Mouse (Mus musculus) MEL (cell line): Measurements from ENCODE around the gene Arrb2. TPM values are rescaled to one million over a fixed set of nuclear protein-coding genes. Genes with fewer than 3 reads are reported as not detected.

Experiments
- DNase-seq: peaks from one replicate; pipeline ENCODE4 v3.0.0; 2011; ENCODE audit warnings: low read depth, low spot score
- H3K27ac ChIP-seq: 2 replicates; pipeline ENCODE4 v1.5.1; 2012; ENCODE audit warnings: low read depth, mild to moderate bottlenecking, control low read depth, low read length, moderate library complexity; ENCODE audit not compliant: control insufficient read depth
- H3K27me3 ChIP-seq, 2 experiments: fragments of 150-350 bp in 1 of 2; sonication (generic) in 1 of 2; 2 replicates each; pipeline ENCODE4 v1.6.1; 2012; ENCODE audit warnings: low read length in 2 of 2, mild to moderate bottlenecking in 2 of 2, improper control_type of control experiment in 1 of 2, moderate library complexity in 1 of 2; ENCODE audit not compliant: insufficient read depth in 2 of 2, control insufficient read depth in 1 of 2
- H3K36me3 ChIP-seq, 2 experiments: 2 replicates each; pipeline ENCODE4 v1.6.1; 2012 to 2014; ENCODE audit warnings: low read length in 2 of 2, improper control_type of control experiment in 1 of 2, inconsistent platforms in 1 of 2, mild to moderate bottlenecking in 1 of 2; ENCODE audit not compliant: insufficient read depth in 2 of 2, control insufficient read depth in 1 of 2
- H3K4me1 ChIP-seq, 2 experiments: fragments of 150-350 bp in 1 of 2; sonication (generic) in 1 of 2; 2 replicates each; pipeline ENCODE4 v1.6.1; 2012; ENCODE audit warnings: low read length in 2 of 2, improper control_type of control experiment in 1 of 2, mild to moderate bottlenecking in 1 of 2; ENCODE audit not compliant: insufficient read depth in 2 of 2, control insufficient read depth in 1 of 2
- H3K4me3 ChIP-seq, 2 experiments: fragments of 150-350 bp in 1 of 2; sonication (generic) in 1 of 2; 2 replicates each; pipeline ENCODE4 v1.5.1; 2012; ENCODE audit warnings: low read depth in 2 of 2, low read length in 2 of 2, mild to moderate bottlenecking in 2 of 2, moderate library complexity in 2 of 2, control low read depth in 1 of 2, improper control_type of control experiment in 1 of 2; ENCODE audit not compliant: control insufficient read depth in 1 of 2, insufficient read depth in 1 of 2
- H3K79me2 ChIP-seq: 2 replicates; pipeline ENCODE4 v1.6.1; 2012; ENCODE audit warnings: mild to moderate bottlenecking, low read length, moderate library complexity; ENCODE audit not compliant: control insufficient read depth, poor library complexity, insufficient read depth
- H3K9ac ChIP-seq: 2 replicates; pipeline ENCODE4 v1.6.1; 2012; ENCODE audit warnings: low read depth, mild to moderate bottlenecking, control low read depth, low read length, moderate library complexity; ENCODE audit not compliant: control insufficient read depth, poor library complexity, severe bottlenecking
- H3K9me3 ChIP-seq: fragments of 150-350 bp; sonication (generic); replicated peaks from 2 replicates; pipeline ENCODE4 v1.6.1; 2012; ENCODE audit warnings: mild to moderate bottlenecking, low read length, improper control_type of control experiment, moderate library complexity; ENCODE audit not compliant: insufficient read depth
- BHLHE40 ChIP-seq: IDR thresholded peaks from 2 replicates; pipeline ENCODE4 v1.6.1; 2012; ENCODE audit warnings: low read depth, mild to moderate bottlenecking, inconsistent platforms, low read length, improper control_type of control experiment, borderline replicate concordance
- CHD1 ChIP-seq: IDR thresholded peaks from 2 replicates; pipeline ENCODE4 v1.6.1; 2012; ENCODE audit warnings: low read depth, mild to moderate bottlenecking, inconsistent platforms, low read length, improper control_type of control experiment
- CTCF ChIP-seq, 3 experiments: IDR thresholded peaks in 2 of 3; conservative IDR thresholded peaks in 1 of 3; 2 replicates each; pipeline ENCODE4 v1.5.1; 2011 to 2012; ENCODE audit warnings: low read length in 3 of 3, low read depth in 2 of 3, mild to moderate bottlenecking in 2 of 3, improper control_type of control experiment in 1 of 3, inconsistent platforms in 1 of 3, mixed read lengths in 1 of 3, moderate library complexity in 1 of 3; ENCODE audit not compliant: control insufficient read depth in 1 of 3, insufficient read depth in 1 of 3, poor library complexity in 1 of 3, severe bottlenecking in 1 of 3
- ELF1 ChIP-seq: IDR thresholded peaks from 2 replicates; pipeline ENCODE4 v1.6.1; 2014; ENCODE audit warnings: low read depth, mild to moderate bottlenecking, inconsistent platforms, low read length, improper control_type of control experiment, moderate library complexity
- GABPA ChIP-seq: IDR thresholded peaks from 2 replicates; pipeline ENCODE4 v1.6.1; 2012; ENCODE audit warnings: low read depth, mild to moderate bottlenecking, inconsistent platforms, low read length, improper control_type of control experiment, moderate library complexity
- HCFC1 ChIP-seq: IDR thresholded peaks from 2 replicates; pipeline ENCODE4 v1.6.1; 2012; ENCODE audit warnings: low read depth, mild to moderate bottlenecking, inconsistent platforms, low read length, improper control_type of control experiment, moderate library complexity
- KAT2A ChIP-seq: conservative IDR thresholded peaks from 2 replicates; pipeline ENCODE4 v1.6.1; 2012; ENCODE audit warnings: low read depth, low read length, improper control_type of control experiment, inconsistent platforms
- MAFK ChIP-seq: IDR thresholded peaks from 2 replicates; pipeline ENCODE4 v1.6.1; 2011; ENCODE audit warnings: low read depth, mild to moderate bottlenecking, low read length, improper control_type of control experiment, borderline replicate concordance
- MAX ChIP-seq: IDR thresholded peaks from 2 replicates; pipeline ENCODE4 v1.6.1; 2011; ENCODE audit warnings: low read length, improper control_type of control experiment
- MAZ ChIP-seq: IDR thresholded peaks from 2 replicates; pipeline ENCODE4 v1.6.1; 2012; ENCODE audit warnings: low read depth, mild to moderate bottlenecking, inconsistent platforms, low read length, improper control_type of control experiment
- MEF2A ChIP-seq: IDR thresholded peaks from 2 replicates; pipeline ENCODE4 v1.6.1; 2014; ENCODE audit warnings: low read depth, mild to moderate bottlenecking, inconsistent platforms, low read length, improper control_type of control experiment; ENCODE audit not compliant: poor library complexity, insufficient replicate concordance, severe bottlenecking; ENCODE audit errors: extremely low read depth
- MXI1 ChIP-seq: IDR thresholded peaks from 2 replicates; pipeline ENCODE4 v1.6.1; 2011; ENCODE audit warnings: mild to moderate bottlenecking, low read depth, low read length, improper control_type of control experiment
- MYC ChIP-seq: IDR thresholded peaks from 2 replicates; pipeline ENCODE4 v1.6.1; 2011; ENCODE audit warnings: low read depth, mild to moderate bottlenecking, low read length, improper control_type of control experiment, moderate library complexity
- NELFE ChIP-seq: IDR thresholded peaks from 2 replicates; pipeline ENCODE4 v1.6.1; 2011; ENCODE audit warnings: low read depth, low read length, improper control_type of control experiment
- POLR2A ChIP-seq, 2 experiments: IDR thresholded peaks; 2 replicates each; pipeline ENCODE4 v1.6.1; 2011 to 2012; ENCODE audit warnings: low read length in 2 of 2, mild to moderate bottlenecking in 2 of 2, control low read depth in 1 of 2, improper control_type of control experiment in 1 of 2, low read depth in 1 of 2, moderate library complexity in 1 of 2; ENCODE audit not compliant: control insufficient read depth in 1 of 2, insufficient read depth in 1 of 2, poor library complexity in 1 of 2
- POLR2AphosphoS5 ChIP-seq: IDR thresholded peaks from 2 replicates; pipeline ENCODE4 v1.6.1; 2012; ENCODE audit warnings: low read depth, borderline replicate concordance, mild to moderate bottlenecking, inconsistent platforms, low read length, moderate library complexity, mixed read lengths
- RAD21 ChIP-seq: IDR thresholded peaks from 2 replicates; pipeline ENCODE4 v1.6.1; 2011; ENCODE audit warnings: mild to moderate bottlenecking, low read depth, low read length, improper control_type of control experiment
- RCOR1 ChIP-seq: IDR thresholded peaks from 2 replicates; pipeline ENCODE4 v1.6.1; 2012; ENCODE audit warnings: low read depth, mild to moderate bottlenecking, inconsistent platforms, low read length, improper control_type of control experiment
- SIN3A ChIP-seq: IDR thresholded peaks from 2 replicates; pipeline ENCODE4 v1.6.1; 2012; ENCODE audit warnings: low read length, improper control_type of control experiment, inconsistent platforms
- SMC3 ChIP-seq: IDR thresholded peaks from 2 replicates; pipeline ENCODE4 v1.6.1; 2011; ENCODE audit warnings: low read depth, low read length, improper control_type of control experiment
- TAL1 ChIP-seq: IDR thresholded peaks from 2 replicates; pipeline ENCODE4 v1.6.1; 2012; ENCODE audit warnings: mild to moderate bottlenecking, inconsistent platforms, low read length, moderate library complexity, mixed read lengths
- TBP ChIP-seq: IDR thresholded peaks from 2 replicates; pipeline ENCODE4 v1.8.0; 2011; ENCODE audit warnings: low read depth, low read length, improper control_type of control experiment
- UBTF ChIP-seq: IDR thresholded peaks from 2 replicates; pipeline ENCODE4 v1.6.1; 2012; ENCODE audit warnings: low read depth, mild to moderate bottlenecking, inconsistent platforms, low read length, improper control_type of control experiment, moderate library complexity, borderline replicate concordance; ENCODE audit not compliant: insufficient read depth
- USF1 ChIP-seq: IDR thresholded peaks from 2 replicates; pipeline ENCODE4 v1.6.1; 2014; ENCODE audit warnings: low read depth, mild to moderate bottlenecking, inconsistent platforms, low read length, improper control_type of control experiment, moderate library complexity
- USF2 ChIP-seq, 2 experiments: IDR thresholded peaks; 2 replicates each; pipeline ENCODE4 v1.6.1; 2011 to 2012; ENCODE audit warnings: improper control_type of control experiment in 2 of 2, low read length in 2 of 2, borderline replicate concordance in 1 of 2, inconsistent platforms in 1 of 2, low read depth in 1 of 2, mild to moderate bottlenecking in 1 of 2; ENCODE audit not compliant: insufficient read depth in 1 of 2
- ZKSCAN1 ChIP-seq: IDR thresholded peaks from 2 replicates; pipeline ENCODE4 v1.6.1; 2012; ENCODE audit warnings: low read depth, mild to moderate bottlenecking, inconsistent platforms, low read length, improper control_type of control experiment, moderate library complexity
- ZMIZ1 ChIP-seq: IDR thresholded peaks from 2 replicates; pipeline ENCODE4 v1.6.1; 2012; ENCODE audit warnings: low read depth, mild to moderate bottlenecking, inconsistent platforms, low read length, improper control_type of control experiment, moderate library complexity
- ZNF384 ChIP-seq: IDR thresholded peaks from 2 replicates; pipeline ENCODE4 v1.6.1; 2012; ENCODE audit warnings: low read depth, mild to moderate bottlenecking, inconsistent platforms, low read length, improper control_type of control experiment
- polyA plus RNA-seq, 2 experiments: library from polyadenylated mRNA; stranded (reverse) in 1 of 2; unstranded in 1 of 2; fragments of >175 nt in 1 of 2; fragments of >200 nt in 1 of 2; gene quantifications; 2 replicates each; pipeline versions ENCODE4 v1.2.1 to v1.2.4; 2012; ENCODE audit warnings: low replicate concordance in 2 of 2, low read depth in 1 of 2; ENCODE audit not compliant: insufficient read length in 2 of 2, insufficient read depth in 1 of 2, missing spikeins in 1 of 2
- total RNA-seq: library from RNA; depleted of rRNA; stranded (reverse); fragments of 300-350 nt; gene quantifications from 2 replicates; pipeline ENCODE4 v1.2.3, GENCODE M21; 2012

Gene Arrb2
- total and polyA plus RNA-seq, 3 experiments, result 241 to 272 TPM; not detected in 1

- TF ChIP-seq TAL1, result no peak
- no peak for TF ChIP-seq USF2 (IDR thresholded peaks at IDR 0.05; ENCODE audit: borderline replicate concordance in 1 of 2, insufficient read depth in 1 of 2, low read depth in 1 of 2, low read length in 2 of 2)
- peak; percentile 86 for TF ChIP-seq USF1
- peak; percentile 48; the same call in 1 of the 2 replicates for TF ChIP-seq RCOR1
- no peak for TF ChIP-seq UBTF
- TF ChIP-seq CTCF (IDR thresholded peaks at IDR 0.05 in 2 of 3, conservative IDR thresholded peaks at IDR 0.05 in 1 of 3; ENCODE audit: control insufficient read depth in 1 of 3, insufficient read depth in 1 of 3, low read depth in 2 of 3, low read length in 3 of 3, poor library complexity in 1 of 3, severe bottlenecking in 1 of 3), result peak; percentile 75 to 96 (median 89)
- TF ChIP-seq ZKSCAN1, result no peak
- peak; percentile 98 for TF ChIP-seq HCFC1
- TF ChIP-seq MEF2A, result 0 out of 2 replicates have a peak, but pooled peaks have one; percentile 5
- peak; percentile 83 for TF ChIP-seq SMC3
- peak; percentile 96 for TF ChIP-seq NELFE
- peak; percentile 48; the same call in 1 of the 2 replicates for TF ChIP-seq TBP
- TF ChIP-seq MAX, result peak; percentile 100
- peak; percentile 66 for TF ChIP-seq RAD21
- TF ChIP-seq MAZ, result no peak; the same call in none of the 2 replicates
- peak; percentile 100 for TF ChIP-seq MXI1
- TF ChIP-seq BHLHE40, result peak; percentile 87
- no peak for TF ChIP-seq ZNF384
- TF ChIP-seq CHD1, result no peak
- no peak for TF ChIP-seq POLR2AphosphoS5
- peak; percentile 84 to 90 for TF ChIP-seq POLR2A (IDR thresholded peaks at IDR 0.05; ENCODE audit: control insufficient read depth in 1 of 2, insufficient read depth in 1 of 2, low read depth in 1 of 2, low read length in 2 of 2, poor library complexity in 1 of 2)
Measured at GRCm38 (mm10) chr11:70451797-70452498, 19.5 kb downstream of the Arrb2 start, which contains the start of gene Med11 (continued).

- Histone ChIP-seq H3K4me1 (peaks cover 13 to 26% of the 10 kb centered on the region in 2 experiments), H3K9ac (peak overlapping the region; percentile 96; the same call in 1 of the 2 replicates), H3K36me3 (peaks cover 0 to 27% of the 10 kb centered on the region in 2 experiments; a peak in 2 of 4 replicates), H3K27me3 (no peaks in the 10 kb centered on the region), H3K79me2 (peaks cover 6% of the 10 kb centered on the region), H3K9me3 (no peaks in the 10 kb centered on the region), H3K27ac (peak overlapping the region; percentile 60), H3K4me3 (peak overlapping the region; percentile 0 to 92; a peak in 3 of 4 replicates)
- DNase-seq, result peak; percentile 88
- no peak for TF ChIP-seq BHLHE40
- TF ChIP-seq KAT2A, result no peak
- TF ChIP-seq POLR2A (IDR thresholded peaks at IDR 0.05; ENCODE audit: control insufficient read depth in 1 of 2, insufficient read depth in 1 of 2, low read depth in 1 of 2, low read length in 2 of 2, poor library complexity in 1 of 2), result no peak; a peak in 1 of 4 replicates
- peak; percentile 84 for TF ChIP-seq ZNF384
- TF ChIP-seq SMC3, result no peak
- TF ChIP-seq MAFK, result no peak
- TF ChIP-seq RAD21, result no peak
- TF ChIP-seq MAZ, result no peak
- peak; percentile 43; the same call in 1 of the 2 replicates for TF ChIP-seq ELF1
- TF ChIP-seq USF2 (IDR thresholded peaks at IDR 0.05; ENCODE audit: borderline replicate concordance in 1 of 2, insufficient read depth in 1 of 2, low read depth in 1 of 2, low read length in 2 of 2), result no peak
- TF ChIP-seq MYC, result peak; percentile 15; the same call in 1 of the 2 replicates
- TF ChIP-seq SIN3A, result peak; percentile 53
- TF ChIP-seq USF1, result no peak
- no peak for TF ChIP-seq GABPA
- TF ChIP-seq UBTF, result no peak
- TF ChIP-seq ZMIZ1, result 0 out of 2 replicates have a peak, but pooled peaks have one; percentile 8
- TF ChIP-seq POLR2AphosphoS5, result no peak
- TF ChIP-seq TBP, result no peak
- TF ChIP-seq HCFC1, result peak; percentile 57; the same call in 1 of the 2 replicates
Measured at GRCm38 (mm10) chr11:70453261-70454044, 21.0 kb downstream of the Arrb2 start.
